Mouse (Mus musculus) hindbrain, embryonic 14.5 days (tissue): Measurements from ENCODE around the gene Slc6a6. TPM values are rescaled to one million over a fixed set of nuclear protein-coding genes. Genes with fewer than 3 reads are reported as not detected.

Experiments used
- ATAC-seq: fragments of 200-750 bp; cut with Nextera tagmentation; 2 replicates; pipeline ENCODE4 v1.8.0; 2017; ENCODE audit warnings: moderate number of reproducible peaks, mild to moderate bottlenecking, moderate TSS enrichment, moderate library complexity; ENCODE audit not compliant: low FRiP score
- DNase-seq: peaks from one replicate; pipeline ENCODE4 v3.0.0-alpha.2; 2015; ENCODE audit warnings: low spot score
- H3K27ac ChIP-seq: fragments of 300-500 bp; sonication (generic); 2 replicates; pipeline ENCODE4 v1.5.1; 2014; ENCODE audit warnings: mild to moderate bottlenecking, moderate library complexity
- H3K27me3 ChIP-seq: fragments of 300-500 bp; sonication (generic); 2 replicates; pipeline ENCODE4 v1.6.1; 2014; ENCODE audit warnings: mild to moderate bottlenecking, low read length, mixed read lengths; ENCODE audit not compliant: control insufficient read depth, insufficient read depth
- H3K36me3 ChIP-seq: fragments of 300-500 bp; sonication (generic); replicated peaks from 2 replicates; pipeline ENCODE4 v1.6.1; 2014; ENCODE audit not compliant: control insufficient read depth, insufficient read depth
- H3K4me1 ChIP-seq: fragments of 300-500 bp; sonication (generic); replicated peaks from 2 replicates; pipeline ENCODE4 v1.6.1; 2014; ENCODE audit warnings: antibody characterized with exemption, low read length, mixed read lengths; ENCODE audit not compliant: control insufficient read depth, insufficient read depth
- H3K4me2 ChIP-seq: fragments of 300-500 bp; sonication (generic); replicated peaks from 2 replicates; pipeline ENCODE4 v1.6.1; 2014; ENCODE audit warnings: mild to moderate bottlenecking, moderate library complexity
- H3K4me3 ChIP-seq: fragments of 300-500 bp; sonication (generic); replicated peaks from 2 replicates; pipeline ENCODE4 v1.5.1; 2014; ENCODE audit warnings: mild to moderate bottlenecking, low read length
- H3K9ac ChIP-seq: fragments of 300-500 bp; sonication (generic); 2 replicates; pipeline ENCODE4 v1.6.1; 2014
- H3K9me3 ChIP-seq: fragments of 300-500 bp; sonication (generic); 2 replicates; pipeline ENCODE4 v1.6.1; 2016; ENCODE audit warnings: low read length; ENCODE audit not compliant: control insufficient read depth
- WGBS: fragments of 180-500 bp; shearing (Covaris S2); extraction: QIAGEN DNeasy Blood & Tissue Kit; methylation state at CpG from one replicate; pipeline ENCODE4 v1.1.7; 2014; 5-methylcytosine and 5-hydroxymethylcytosine counted together
- polyA plus RNA-seq: library from polyadenylated mRNA; unstranded; fragments of >200 nt; fragmentation: Nextera tagmentation; extraction: Ambion mirVana; gene quantifications from 2 replicates; pipeline ENCODE4 v1.2.1, GENCODE M21; 2014

Gene Slc6a6
- polyA plus RNA-seq, 1 experiment from 2014 or later, result 98.5 TPM

GRCm38 (mm10) chr6:91796064-91796463 lies 112.2 kb downstream of the Slc6a6 start:
- H3K4me2 ChIP-seq, result no peak overlapping the region
- no peaks in the 10 kb centered on the region for H3K27me3 ChIP-seq
- DNase-seq (no peak), ATAC-seq (no peak)
- no peak overlapping the region for H3K4me3 ChIP-seq
- no peak overlapping the region for H3K27ac ChIP-seq
- no peaks in the 10 kb centered on the region for H3K36me3 ChIP-seq
- 0 out of 2 replicates have a peak, but pooled peaks cover 6% of the 10 kb centered on the region for H3K4me1 ChIP-seq
- no peaks in the 10 kb centered on the region for H3K9me3 ChIP-seq
- H3K9ac ChIP-seq, result no peak overlapping the region
- 63% methylated on average over 9 of the region's 9 CpGs for WGBS

GRCm38 (mm10) chr6:91796736-91797135 lies 112.9 kb downstream of the Slc6a6 start:
- H3K36me3 ChIP-seq, result no peaks in the 10 kb centered on the region
- no peak for DNase-seq
- ATAC-seq, result no peak
- H3K4me1 ChIP-seq, result 0 out of 2 replicates have a peak, but pooled peaks cover 3% of the 10 kb centered on the region
- H3K27me3 ChIP-seq, result no peaks in the 10 kb centered on the region
- no peak overlapping the region for H3K4me2 ChIP-seq
- no peaks in the 10 kb centered on the region for H3K9me3 ChIP-seq
- 80% methylated on average over 4 of the region's 4 CpGs for WGBS
- H3K27ac ChIP-seq, result no peak overlapping the region
- no peak overlapping the region for H3K4me3 ChIP-seq
- no peak overlapping the region for H3K9ac ChIP-seq

GRCm38 (mm10) chr6:91798496-91798895 lies 114.6 kb downstream of the Slc6a6 start:
- H3K4me3 ChIP-seq, result no peak overlapping the region
- H3K4me2 ChIP-seq, result no peak overlapping the region
- no peak overlapping the region for H3K27ac ChIP-seq
- no peak for DNase-seq
- no peaks in the 10 kb centered on the region for H3K36me3 ChIP-seq
- no peaks in the 10 kb centered on the region for H3K9me3 ChIP-seq
- no peaks in the 10 kb centered on the region for H3K4me1 ChIP-seq
- no peak for ATAC-seq
- H3K27me3 ChIP-seq, result no peaks in the 10 kb centered on the region
- H3K9ac ChIP-seq, result no peak overlapping the region
- WGBS, result 75% methylated on average over 12 of the region's 12 CpGs

GRCm38 (mm10) chr6:91804177-91804576 lies 120.3 kb downstream of the Slc6a6 start:
- DNase-seq, result no peak
- Histone ChIP-seq H3K4me3 (no peak overlapping the region), H3K9ac (0 out of 2 replicates have a peak overlapping the region, but pooled peaks have one; percentile 11), H3K9me3 (no peaks in the 10 kb centered on the region), H3K36me3 (no peaks in the 10 kb centered on the region), H3K4me2 (no peak overlapping the region), H3K27me3 (peaks cover 10% of the 10 kb centered on the region), H3K27ac (no peak overlapping the region), H3K4me1 (peaks cover 19% of the 10 kb centered on the region)
- no peak for ATAC-seq
- 41% methylated on average over 7 of the region's 7 CpGs for WGBS

GRCm38 (mm10) chr6:91807169-91807568 lies 123.3 kb downstream of the Slc6a6 start:
- no peaks in the 10 kb centered on the region for H3K36me3 ChIP-seq
- H3K9me3 ChIP-seq, result no peaks in the 10 kb centered on the region
- no peak for DNase-seq
- H3K4me2 ChIP-seq, result peak overlapping the region; percentile 52
- peak overlapping the region; percentile 28 for H3K4me3 ChIP-seq
- H3K27me3 ChIP-seq, result peaks cover 10% of the 10 kb centered on the region
- no peak; the same call in 1 of the 2 replicates for ATAC-seq
- peaks cover 23% of the 10 kb centered on the region for H3K4me1 ChIP-seq
- H3K27ac ChIP-seq, result no peak overlapping the region
- 5% methylated on average over 23 of the region's 23 CpGs for WGBS
- H3K9ac ChIP-seq, result peak overlapping the region; percentile 51

GRCm38 (mm10) chr6:91808022-91808421 lies 124.2 kb downstream of the Slc6a6 start:
- no peak overlapping the region for H3K27ac ChIP-seq

More at GRCm38 (mm10) chr6:91808022-91808421, 124.2 kb downstream of the Slc6a6 start:
- DNase-seq, result no peak
- Histone ChIP-seq H3K36me3 (no peaks in the 10 kb centered on the region), H3K4me3 (no peak overlapping the region), H3K9me3 (no peaks in the 10 kb centered on the region), H3K9ac (no peak overlapping the region), H3K27me3 (peaks cover 10% of the 10 kb centered on the region), H3K4me2 (no peak overlapping the region), H3K4me1 (peaks cover 23% of the 10 kb centered on the region)
- WGBS, result 61% methylated on average over 6 of the region's 6 CpGs
- ATAC-seq, result no peak

Other genes with a start within 250 kb of the Slc6a6 start
- gene Chchd4, start 210.5 kb upstream of the Slc6a6 start, polyA plus RNA-seq, result 36.3 and 37.4 TPM in 2 replicates
- gene Tmem43, start 210.3 kb upstream of the Slc6a6 start, polyA plus RNA-seq, result 45.5 and 55.0 TPM in 2 replicates
- gene Xpc, start 168.2 kb upstream of the Slc6a6 start, polyA plus RNA-seq, result 17.2 and 17.7 TPM in 2 replicates
- gene Lsm3, start 168.1 kb upstream of the Slc6a6 start, polyA plus RNA-seq, result 152 and 165 TPM in 2 replicates
- gene Grip2, start 143.2 kb downstream of the Slc6a6 start, polyA plus RNA-seq, result 8.3 and 8.6 TPM in 2 replicates
- gene Ccdc174, start 194.0 kb downstream of the Slc6a6 start, polyA plus RNA-seq, result 32.4 and 37.7 TPM in 2 replicates
- 1.2 and 1.4 TPM in 2 replicates for gene 4930590J08Rik, start 218.8 kb downstream of the Slc6a6 start, polyA plus RNA-seq